Mouse (Mus musculus) heart, postnatal 4 days (tissue): ENCODE data around the gene Vmn2r99. TPM values are rescaled to one million over a fixed set of nuclear protein-coding genes. Genes with fewer than 3 reads are reported as not detected.

Source experiments
- DNase-seq: peaks from one replicate; pipeline ENCODE4 v3.0.0; 2021
- total RNA-seq, 2 experiments: library from RNA; stranded (reverse); gene quantifications; 2 replicates each; pipeline ENCODE4 v1.2.3; 2021

The Vmn2r99 gene
- not detected for total RNA-seq

- DNase-seq: no peak
These were observed at the start of gene Vmn2r99 for GRCm38 (mm10) chr17:19361649-19362048. Gene Vmn2r99, plus strand, starts transcription at chr17:19361949.

DNA sequence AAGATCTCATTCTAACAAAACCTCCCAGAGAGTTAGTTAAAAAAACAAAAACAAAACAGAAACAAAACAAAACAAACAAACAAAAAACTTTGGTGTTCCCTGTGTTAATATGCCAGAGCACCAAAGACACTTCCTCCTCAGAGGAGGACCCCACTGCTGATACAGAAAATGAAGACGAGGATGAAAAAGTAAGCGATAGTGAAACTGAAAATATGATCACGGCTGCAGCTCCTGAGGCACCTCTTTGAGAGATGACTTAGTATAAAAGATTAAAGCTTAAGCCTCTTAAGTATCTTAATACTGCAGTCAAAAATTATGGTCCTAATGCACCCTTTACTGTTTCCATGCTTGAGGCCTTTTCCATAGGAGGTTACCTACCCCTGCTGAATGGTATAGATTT is 75.9 kb downstream of the Vmn2r99 start:
- no peak for DNase-seq

- no peak for DNase-seq
These were observed 83.2 kb downstream of the Vmn2r99 start for GRCm38 (mm10) chr17:19444932-19445331.

Other genes with a start within 250 kb of the Vmn2r99 start
- not detected for gene Vmn2r100, start 142.8 kb downstream of the Vmn2r99 start, total RNA-seq
- not detected for gene Vmn2r101, start 215.3 kb downstream of the Vmn2r99 start, total RNA-seq